Mouse (Mus musculus): ENCODE data around the gene Slc39a11. TPM values are rescaled to one million over a fixed set of nuclear protein-coding genes. Genes with fewer than 3 reads are reported as not detected.

Gene Slc39a11
- polyA plus RNA-seq, 1 experiment from 2014 or later = 20.1 TPM

DNA sequence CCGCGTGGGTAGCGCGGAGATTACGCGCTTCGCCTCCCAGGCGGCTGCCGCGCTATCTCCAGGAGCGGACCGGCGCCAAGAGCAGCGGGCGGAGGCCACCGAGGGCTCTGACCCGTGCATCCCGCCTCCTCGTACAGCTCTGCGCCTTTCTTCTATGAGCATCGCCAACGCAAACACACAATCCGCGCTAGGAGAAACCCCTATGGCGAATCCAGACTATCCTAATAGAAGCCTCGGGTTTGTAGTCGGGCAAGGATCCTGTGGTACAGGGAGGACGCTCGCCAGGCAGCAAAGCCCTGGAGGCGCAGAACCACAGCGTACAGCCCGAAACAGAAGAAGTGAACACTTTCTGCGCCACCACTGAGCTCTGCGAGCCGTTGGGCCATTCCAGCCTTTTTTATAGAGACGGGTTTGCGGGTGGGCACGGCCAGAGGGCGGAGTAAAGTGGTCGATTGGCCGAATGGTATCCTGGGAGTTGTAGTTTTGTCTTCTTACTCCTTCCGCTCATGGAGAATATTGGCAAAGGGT, 448.3 kb downstream of the Slc39a11 start:
- Histone ChIP-seq H3K27ac (ENCODE audit: low read depth, low read length) (peak overlapping the region; percentile 75), H3K4me2 (replicated peaks; ENCODE audit: low read depth, low read length) (peak overlapping the region; percentile 89), H3K36me3 (ENCODE audit: control insufficient read depth, insufficient read depth, low read length) (no peaks in the 10 kb centered on the region), H3K4me1 (replicated peaks; ENCODE audit: control insufficient read depth, insufficient read depth, low read length) (no peaks in the 10 kb centered on the region), H3K4me3 (ENCODE audit: low read depth, low read length) (peak overlapping the region; percentile 74), H3K9ac (ENCODE audit: low read depth, low read length) (peak overlapping the region; percentile 79), H3K27me3 (ENCODE audit: control insufficient read depth, insufficient read depth, low read length) (no peaks in the 10 kb centered on the region; the same call in 1 of the 2 replicates), H3K9me3 (ENCODE audit: control insufficient read depth, low read length) (no peaks in the 10 kb centered on the region)
- peak; percentile 89 for ATAC-seq (ENCODE audit: low FRiP score)
- under 1% methylated on average over 42 of the region's 42 CpGs for WGBS
- peak; percentile 91 for DNase-seq (ENCODE audit: low spot score)

DNA sequence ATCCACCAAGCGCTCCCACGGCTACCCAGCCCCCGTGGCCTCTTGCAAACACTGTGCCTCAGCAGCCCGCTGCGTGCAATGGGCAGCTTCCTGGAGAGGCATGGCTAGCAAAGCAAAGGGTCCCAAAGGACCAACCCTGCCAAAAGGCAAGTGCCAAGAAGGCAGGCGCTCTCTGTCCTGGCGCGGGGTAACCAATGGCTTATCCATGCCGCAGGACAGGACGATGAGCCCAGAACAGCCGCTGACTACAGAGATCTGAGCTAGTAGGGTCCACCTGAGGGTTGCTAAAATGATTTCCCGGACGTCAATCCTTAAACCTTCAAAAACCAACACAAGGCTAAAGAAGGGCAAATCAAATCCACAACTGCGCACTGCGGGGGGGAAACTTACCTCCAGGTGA, 449.0 kb downstream of the Slc39a11 start:
- 16% methylated on average over 15 of the region's 15 CpGs for WGBS
- DNase-seq (ENCODE audit: low spot score) = peak; percentile 37
- no peaks in the 10 kb centered on the region for H3K4me1 ChIP-seq (replicated peaks; ENCODE audit: control insufficient read depth, insufficient read depth, low read length)
- no peaks in the 10 kb centered on the region for H3K9me3 ChIP-seq (ENCODE audit: control insufficient read depth, low read length)
- H3K4me2 ChIP-seq (replicated peaks; ENCODE audit: low read depth, low read length) = peak overlapping the region; percentile 89
- peak overlapping the region; percentile 79 for H3K9ac ChIP-seq (ENCODE audit: low read depth, low read length)
- no peaks in the 10 kb centered on the region for H3K36me3 ChIP-seq (ENCODE audit: control insufficient read depth, insufficient read depth, low read length)
- no peak overlapping the region for H3K27ac ChIP-seq (ENCODE audit: low read depth, low read length)
- 0 out of 2 replicates have a peak, but pooled peaks have one; percentile 25 for ATAC-seq (ENCODE audit: low FRiP score)
- peak overlapping the region; percentile 74 for H3K4me3 ChIP-seq (ENCODE audit: low read depth, low read length)
- H3K27me3 ChIP-seq (ENCODE audit: control insufficient read depth, insufficient read depth, low read length) = no peaks in the 10 kb centered on the region; the same call in 1 of the 2 replicates

DNA sequence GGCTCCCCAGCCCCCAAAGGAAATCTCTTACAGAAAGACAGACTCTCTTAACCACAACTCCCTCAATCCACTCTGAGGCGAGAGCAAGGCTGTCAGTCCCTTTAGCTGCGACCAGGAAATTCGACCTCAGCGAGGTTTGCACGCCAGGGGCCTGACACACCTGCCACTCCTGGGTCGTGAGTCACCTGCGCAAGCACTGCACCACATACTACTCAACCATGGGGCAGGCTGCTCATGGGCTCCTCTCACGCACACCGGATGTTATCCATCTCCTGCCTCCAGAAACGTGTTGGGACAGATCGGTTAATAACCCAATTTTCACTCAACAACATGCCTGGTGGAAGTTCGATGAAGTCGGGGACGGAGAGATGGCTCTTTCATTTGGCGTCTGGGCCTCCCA, 451.3 kb downstream of the Slc39a11 start:
- Histone ChIP-seq H3K9me3 (ENCODE audit: control insufficient read depth, low read length) (no peaks in the 10 kb centered on the region), H3K4me2 (replicated peaks; ENCODE audit: low read depth, low read length) (no peak overlapping the region), H3K36me3 (ENCODE audit: control insufficient read depth, insufficient read depth, low read length) (no peaks in the 10 kb centered on the region), H3K9ac (ENCODE audit: low read depth, low read length) (no peak overlapping the region), H3K27ac (ENCODE audit: low read depth, low read length) (no peak overlapping the region), H3K4me3 (ENCODE audit: low read depth, low read length) (no peak overlapping the region), H3K27me3 (ENCODE audit: control insufficient read depth, insufficient read depth, low read length) (no peaks in the 10 kb centered on the region; the same call in 1 of the 2 replicates), H3K4me1 (replicated peaks; ENCODE audit: control insufficient read depth, insufficient read depth, low read length) (no peaks in the 10 kb centered on the region)
- DNase-seq (ENCODE audit: low spot score) = no peak
- 77% methylated on average over 15 of the region's 15 CpGs for WGBS
- no peak for ATAC-seq (ENCODE audit: low FRiP score)

DNA sequence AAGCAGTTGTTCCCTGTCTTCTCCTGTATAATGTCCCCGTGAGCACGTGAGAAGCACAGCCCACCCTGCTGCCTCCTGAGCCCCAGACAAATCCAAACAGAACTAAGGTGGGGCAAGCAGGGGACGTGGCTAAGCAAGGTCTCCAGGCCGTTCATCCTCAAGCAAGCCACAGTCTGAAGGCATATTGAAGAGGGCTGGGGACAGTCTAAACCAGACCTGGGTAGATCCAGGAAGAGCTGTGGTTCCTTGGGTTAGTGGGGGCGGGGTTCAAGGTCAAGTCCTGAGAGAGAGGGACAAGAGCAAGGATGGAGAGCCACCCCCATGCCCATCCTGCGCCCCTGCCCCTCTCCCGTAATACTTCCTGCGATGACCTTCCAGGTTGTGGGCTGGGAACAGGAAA, 452.3 kb downstream of the Slc39a11 start:
- H3K36me3 ChIP-seq (ENCODE audit: control insufficient read depth, insufficient read depth, low read length) = no peaks in the 10 kb centered on the region
- H3K4me2 ChIP-seq (replicated peaks; ENCODE audit: low read depth, low read length) = no peak overlapping the region
- no peak overlapping the region for H3K27ac ChIP-seq (ENCODE audit: low read depth, low read length)
- WGBS = 83% methylated on average over 8 of the region's 8 CpGs
- no peaks in the 10 kb centered on the region; the same call in 1 of the 2 replicates for H3K4me1 ChIP-seq (replicated peaks; ENCODE audit: control insufficient read depth, insufficient read depth, low read length)
- no peaks in the 10 kb centered on the region for H3K9me3 ChIP-seq (ENCODE audit: control insufficient read depth, low read length)
- H3K9ac ChIP-seq (ENCODE audit: low read depth, low read length) = no peak overlapping the region
- no peaks in the 10 kb centered on the region; the same call in 1 of the 2 replicates for H3K27me3 ChIP-seq (ENCODE audit: control insufficient read depth, insufficient read depth, low read length)
- DNase-seq (ENCODE audit: low spot score) (no peak), ATAC-seq (ENCODE audit: low FRiP score) (no peak)
- no peak overlapping the region for H3K4me3 ChIP-seq (ENCODE audit: low read depth, low read length)

DNA sequence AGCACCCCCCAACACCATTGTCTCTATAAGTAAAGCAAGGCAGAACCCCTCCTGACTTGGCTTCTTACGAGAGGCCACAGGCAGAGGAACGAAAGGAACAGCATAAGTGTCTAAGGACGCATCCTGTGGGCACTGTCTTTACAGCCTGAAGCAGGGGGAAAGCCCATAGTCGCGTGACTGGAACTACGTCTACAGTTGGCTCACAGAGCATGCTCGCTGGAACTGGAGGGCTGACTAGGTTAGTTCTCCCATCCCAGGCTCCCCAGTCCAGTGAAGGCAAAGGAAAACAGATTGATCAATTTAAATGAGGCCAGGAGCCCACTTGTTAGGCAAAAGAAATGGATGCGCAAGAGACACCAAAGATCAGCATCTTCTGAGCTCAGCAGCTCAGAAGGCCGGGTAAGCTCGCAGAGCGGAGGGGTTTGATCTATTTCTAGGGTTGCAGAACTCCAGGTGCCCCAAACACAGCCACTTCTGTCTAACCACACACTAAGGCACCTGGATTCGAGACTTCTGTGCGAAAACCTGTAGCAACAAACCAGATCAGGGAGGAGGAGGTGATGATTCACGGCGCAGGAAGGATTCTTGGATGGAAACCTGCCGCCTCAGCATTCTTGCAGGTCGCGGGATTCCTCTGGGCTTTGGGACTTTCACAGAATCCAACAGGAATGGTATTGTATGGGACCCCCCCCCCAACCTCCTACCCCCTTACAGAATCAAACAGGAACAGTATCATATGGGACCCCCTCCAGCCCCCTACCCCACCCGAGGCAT, 453.5 kb downstream of the Slc39a11 start:
- Histone ChIP-seq H3K27ac (ENCODE audit: low read depth, low read length) (no peak overlapping the region), H3K27me3 (ENCODE audit: control insufficient read depth, insufficient read depth, low read length) (peaks cover 2% of the 10 kb centered on the region; the same call in 1 of the 2 replicates), H3K4me2 (replicated peaks; ENCODE audit: low read depth, low read length) (no peak overlapping the region), H3K4me3 (ENCODE audit: low read depth, low read length) (no peak overlapping the region), H3K4me1 (replicated peaks; ENCODE audit: control insufficient read depth, insufficient read depth, low read length) (no peaks in the 10 kb centered on the region; the same call in 1 of the 2 replicates), H3K9ac (ENCODE audit: low read depth, low read length) (no peak overlapping the region), H3K36me3 (ENCODE audit: control insufficient read depth, insufficient read depth, low read length) (no peaks in the 10 kb centered on the region), H3K9me3 (ENCODE audit: control insufficient read depth, low read length) (no peaks in the 10 kb centered on the region)
- 88% methylated on average over 19 of the region's 19 CpGs for WGBS
- DNase-seq (ENCODE audit: low spot score) (no peak), ATAC-seq (ENCODE audit: low FRiP score) (no peak)

Other genes with a start within 250 kb of the Slc39a11 start
- gene Sstr2, start 30.7 kb downstream of the Slc39a11 start, polyA plus RNA-seq (2014; fragmentation: Nextera tagmentation; extraction: Ambion mirVana) = 36.9 and 41.9 TPM in 2 replicates
- 37.6 and 37.8 TPM in 2 replicates for gene Cog1, start 910 bp downstream of the Slc39a11 start, polyA plus RNA-seq (2014; fragmentation: Nextera tagmentation; extraction: Ambion mirVana)
- 49.9 and 56.4 TPM in 2 replicates for gene Fam104a, start 34.1 kb upstream of the Slc39a11 start, polyA plus RNA-seq (2014; fragmentation: Nextera tagmentation; extraction: Ambion mirVana)
- 20.2 and 21.0 TPM in 2 replicates for gene D11Wsu47e, start 34.3 kb upstream of the Slc39a11 start, polyA plus RNA-seq (2014; fragmentation: Nextera tagmentation; extraction: Ambion mirVana)
- gene Cpsf4l, start 59.9 kb upstream of the Slc39a11 start, polyA plus RNA-seq (2014; fragmentation: Nextera tagmentation; extraction: Ambion mirVana) = 0.80 and 0.86 TPM in 2 replicates
- gene Cdc42ep4, start 101.8 kb upstream of the Slc39a11 start, polyA plus RNA-seq (2014; fragmentation: Nextera tagmentation; extraction: Ambion mirVana) = 64.5 and 68.6 TPM in 2 replicates

Data from hindbrain, embryonic 11.5 days (tissue).